Mouse (Mus musculus): ENCODE results near the gene Snupn. TPM values are rescaled to one million over a fixed set of nuclear protein-coding genes. Genes with fewer than 3 reads are reported as not detected.

The Snupn gene
- polyA plus RNA-seq (2012; rRNA removed; ENCODE audit: low replicate concordance) = 4.1 and 7.5 TPM in 2 replicates

DNA sequence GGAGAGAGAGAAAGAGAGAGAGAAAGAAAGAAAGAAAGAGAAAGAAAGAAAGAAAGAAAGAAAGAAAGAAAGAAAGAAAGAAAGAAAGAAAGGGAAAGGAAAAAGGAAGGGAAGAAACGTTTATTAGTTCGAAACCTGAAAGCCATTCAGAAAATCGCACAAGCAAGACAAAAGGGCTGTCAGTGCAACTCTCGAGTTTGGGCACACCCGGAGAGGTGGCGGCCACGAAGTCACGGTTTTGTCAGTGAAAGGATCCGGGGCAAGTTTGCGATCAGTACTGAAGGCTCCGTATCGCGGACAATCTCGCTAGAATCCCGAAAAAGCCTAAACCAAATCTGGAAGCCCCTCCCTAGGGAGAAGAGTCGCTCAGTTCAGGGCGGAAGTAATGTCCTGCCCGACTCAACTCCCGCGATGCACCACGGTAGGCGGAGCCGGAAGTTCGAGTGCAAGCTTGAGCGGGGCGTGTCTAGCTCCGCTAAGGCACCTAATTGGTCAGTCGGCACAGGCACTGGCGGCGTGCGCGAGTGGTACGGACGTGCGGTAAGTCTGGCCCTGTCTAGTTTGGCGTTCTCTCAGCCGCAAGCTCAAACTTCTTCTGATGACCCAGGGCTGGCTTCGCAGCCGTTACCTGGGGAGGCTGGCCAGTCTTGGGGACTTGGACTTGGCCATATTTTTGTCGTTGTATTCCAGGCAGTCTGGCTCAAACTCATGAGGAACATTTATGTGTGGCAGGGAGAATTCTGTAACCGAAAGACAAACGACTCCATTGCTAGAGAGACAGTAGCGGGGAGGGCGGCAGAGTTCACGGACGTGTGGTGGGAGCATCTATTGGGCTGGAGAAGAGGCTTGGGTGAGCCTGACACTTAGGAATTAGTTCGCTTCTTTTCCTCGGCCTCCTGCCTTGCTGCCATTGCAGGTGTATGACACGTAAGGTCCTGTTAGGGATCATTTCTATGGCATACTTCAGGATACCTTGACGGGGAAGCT, at the start of gene Snupn:
Snupn (plus strand) TSS at position 465 of the 987 bp plus-strand sequence.

GRCm38 (mm10) chr9:56928041-56928811, 22.5 kb upstream of the Snupn start, which contains the start of gene Snx33:
TSS of gene Snx33 (minus strand) at chr9:56928371.

GRCm38 (mm10) chr9:56937223-56938160, 13.2 kb upstream of the Snupn start, which contains the start of gene Imp3:
TSS of gene Imp3 (plus strand) at chr9:56937475.

GRCm38 (mm10) chr9:56994286-56995197, 43.9 kb downstream of the Snupn start, which contains the start of gene Ptpn9:
TSS of gene Ptpn9 (plus strand) at chr9:56994923.

Other genes starting within 250 kb of the Snupn start
- gene Lingo1, start 154.4 kb upstream of the Snupn start, polyA plus RNA-seq (2012; rRNA removed; ENCODE audit: low replicate concordance) = 4.6 and 8.3 TPM in 2 replicates
- 23.0 and 28.9 TPM in 2 replicates for gene Odf3l1, start 86.2 kb upstream of the Snupn start, polyA plus RNA-seq (2012; rRNA removed; ENCODE audit: low replicate concordance)
- gene Cspg4, start 85.8 kb upstream of the Snupn start, polyA plus RNA-seq (2012; rRNA removed; ENCODE audit: low replicate concordance) = 32.7 and 50.8 TPM in 2 replicates
- 19.6 and 23.7 TPM in 2 replicates for gene Snx33, start 22.5 kb upstream of the Snupn start, polyA plus RNA-seq (2012; rRNA removed; ENCODE audit: low replicate concordance)
- 165 and 338 TPM in 2 replicates for gene Imp3, start 13.4 kb upstream of the Snupn start, polyA plus RNA-seq (2012; rRNA removed; ENCODE audit: low replicate concordance)
- 31.9 and 44.9 TPM in 2 replicates for gene Ptpn9, start 44.0 kb downstream of the Snupn start, polyA plus RNA-seq (2012; rRNA removed; ENCODE audit: low replicate concordance)
- gene Sin3a, start 121.2 kb downstream of the Snupn start, polyA plus RNA-seq (2012; rRNA removed; ENCODE audit: low replicate concordance) = 109 and 117 TPM in 2 replicates
- 292 and 312 TPM in 2 replicates for gene Man2c1, start 179.8 kb downstream of the Snupn start, polyA plus RNA-seq (2012; rRNA removed; ENCODE audit: low replicate concordance)
- 15.6 and 24.1 TPM in 2 replicates for gene Neil1, start 197.4 kb downstream of the Snupn start, polyA plus RNA-seq (2012; rRNA removed; ENCODE audit: low replicate concordance)
- 191 and 223 TPM in 2 replicates for gene Commd4, start 207.5 kb downstream of the Snupn start, polyA plus RNA-seq (2012; rRNA removed; ENCODE audit: low replicate concordance)

Measured in mammary gland, adult 2 months (tissue).